Mouse (Mus musculus) granulocyte monocyte progenitor cell, adult 5-6 weeks (primary cell): ENCODE measurements around the gene Sema4b. TPM values are rescaled to one million over a fixed set of nuclear protein-coding genes. Genes with fewer than 3 reads are reported as not detected.
A peak's percentile ranks its signal among the peaks of the same experiment; 100 is the strongest.

ENCODE experiments used
- ATAC-seq: replicated peaks from 2 replicates; pipeline ENCODE4 v1.8.0; 2016; ENCODE audit warnings: mild to moderate bottlenecking, moderate TSS enrichment, inconsistent platforms; ENCODE audit not compliant: poor library complexity, severe bottlenecking
- total RNA-seq, 2 experiments: library from RNA; stranded (forward) in 1 of 2; stranded (reverse) in 1 of 2; fragments of 200-712, 200-1000 nt in 1 of 2; fragments of >200 nt in 1 of 2; fragmentation: Nextera tagmentation in 1 of 2; gene quantifications; 2 replicates each; pipeline ENCODE4 v1.2.3; 2014 to 2017

Sema4b gene
- total RNA-seq, 2 experiments from 2014 or later: 3.6 to 6.6 TPM

GRCm38 (mm10) chr7:80210982-80211381 lies 24.3 kb downstream of the Sema4b start:
- ATAC-seq: no peak

- no peak for ATAC-seq
Measured at GRCm38 (mm10) chr7:80213604-80214003, 27.0 kb downstream of the Sema4b start.

GRCm38 (mm10) chr7:80214459-80214858 lies 27.8 kb downstream of the Sema4b start:
- ATAC-seq: no peak

- ATAC-seq: peak; percentile 87
Measured at GRCm38 (mm10) chr7:80215398-80215797, 28.8 kb downstream of the Sema4b start.

- ATAC-seq: no peak
Measured at GRCm38 (mm10) chr7:80216566-80216965, 29.9 kb downstream of the Sema4b start.

GRCm38 (mm10) chr7:80218666-80219065 lies 32.0 kb downstream of the Sema4b start:
- no peak for ATAC-seq

GRCm38 (mm10) chr7:80220237-80220797 lies 33.7 kb downstream of the Sema4b start:
- no peak for ATAC-seq

- ATAC-seq: no peak
Measured at GRCm38 (mm10) chr7:80221179-80221750, 34.6 kb downstream of the Sema4b start.

- ATAC-seq: no peak
Measured at GRCm38 (mm10) chr7:80227065-80227464, 40.4 kb downstream of the Sema4b start.

GRCm38 (mm10) chr7:80230196-80230595 lies 43.6 kb downstream of the Sema4b start:
- ATAC-seq: peak; percentile 41

- peak; percentile 1; the same call in 1 of the 2 replicates for ATAC-seq
Measured at GRCm38 (mm10) chr7:80231971-80232488, 45.4 kb downstream of the Sema4b start.

GRCm38 (mm10) chr7:80232489-80233029 lies 45.9 kb downstream of the Sema4b start, which contains the start of the genes Cib1 and Gdpgp1:
Gene Cib1, minus strand, starts transcription at chr7:80232813.
Gene Gdpgp1, plus strand, starts transcription at chr7:80232865.
- peak; percentile 90 for ATAC-seq

GRCm38 (mm10) chr7:80233799-80234198 lies 47.2 kb downstream of the Sema4b start:
- no peak for ATAC-seq

GRCm38 (mm10) chr7:80238542-80238941 lies 51.9 kb downstream of the Sema4b start:
- no peak for ATAC-seq

- no peak for ATAC-seq
Measured at GRCm38 (mm10) chr7:80241661-80242060, 55.0 kb downstream of the Sema4b start.

- ATAC-seq: no peak
Measured at GRCm38 (mm10) chr7:80244851-80245250, 58.2 kb downstream of the Sema4b start.

- ATAC-seq: peak; percentile 97
Measured at GRCm38 (mm10) chr7:80246148-80246721, 59.6 kb downstream of the Sema4b start, which contains the start of gene Ttll13. Gene Ttll13, plus strand, starts transcription at chr7:80246376.

- no peak for ATAC-seq
Measured at GRCm38 (mm10) chr7:80246859-80247258, 60.2 kb downstream of the Sema4b start.

GRCm38 (mm10) chr7:80252437-80252836 lies 65.8 kb downstream of the Sema4b start:
- no peak for ATAC-seq

GRCm38 (mm10) chr7:80252886-80253285 lies 66.2 kb downstream of the Sema4b start:
- no peak for ATAC-seq

GRCm38 (mm10) chr7:80255981-80256380 lies 69.3 kb downstream of the Sema4b start:
- ATAC-seq: no peak
